Mouse (Mus musculus): Measurements from ENCODE around the gene Cd200. TPM values are rescaled to one million over a fixed set of nuclear protein-coding genes. Genes with fewer than 3 reads are reported as not detected.

The Cd200 gene
- 131 and 190 TPM in 2 replicates for polyA plus RNA-seq (2012; rRNA removed; ENCODE audit: low replicate concordance)

GRCm38 (mm10) chr16:45408425-45409063 lies at the start of gene Cd200:
Gene Cd200, minus strand, starts transcription at chr16:45409053.

Other genes starting within 250 kb of the Cd200 start
- gene Btla, start 184.7 kb downstream of the Cd200 start, polyA plus RNA-seq (2012; rRNA removed; ENCODE audit: low replicate concordance): 8.8 and 13.5 TPM in 2 replicates
- gene Gm609, start 83.9 kb upstream of the Cd200 start, polyA plus RNA-seq (2012; rRNA removed; ENCODE audit: low replicate concordance): 0.11 TPM in 1 of 2 replicates, not detected in the other
- not detected in 2 replicates for gene Gm17783, start 123.0 kb upstream of the Cd200 start, polyA plus RNA-seq (2012; rRNA removed; ENCODE audit: low replicate concordance)
- gene Slc9c1, start 126.3 kb upstream of the Cd200 start, polyA plus RNA-seq (2012; rRNA removed; ENCODE audit: low replicate concordance): not detected in 2 replicates
- gene Gcsam, start 201.3 kb upstream of the Cd200 start, polyA plus RNA-seq (2012; rRNA removed; ENCODE audit: low replicate concordance): 0.72 and 1.1 TPM in 2 replicates
- 0.11 TPM in 1 of 2 replicates, not detected in the other for gene BC016579, start 245.0 kb upstream of the Cd200 start, polyA plus RNA-seq (2012; rRNA removed; ENCODE audit: low replicate concordance)

Measured in mammary gland, adult 2 months (tissue).